Mouse (Mus musculus) adrenal gland, adult 8-10 months (tissue): ENCODE data around the gene Gm28048. TPM values are rescaled to one million over a fixed set of nuclear protein-coding genes. Genes with fewer than 3 reads are reported as not detected.

Experiments
- DNase-seq: peaks from one replicate; pipeline ENCODE4 v3.0.0; 2022
- total RNA-seq, 4 experiments: library from RNA; stranded (reverse); gene quantifications; 2 replicates each; pipeline ENCODE4 v1.2.4; 2022

The Gm28048 gene
- total RNA-seq, 4 experiments from 2014 or later = 44.3 to 72.0 (median 46.8) TPM

- no peak for DNase-seq
Measured at GRCm38 (mm10) chr11:22938983-22939382, 42.9 kb downstream of the Gm28048 start.

- DNase-seq = no peak
Measured at GRCm38 (mm10) chr11:22937716-22938316, 44.1 kb downstream of the Gm28048 start.

GRCm38 (mm10) chr11:22936446-22937125 lies 45.3 kb downstream of the Gm28048 start:
- DNase-seq = no peak

GRCm38 (mm10) chr11:22932167-22932566 lies 49.7 kb downstream of the Gm28048 start:
- DNase-seq = no peak

GRCm38 (mm10) chr11:22931320-22931905 lies 50.5 kb downstream of the Gm28048 start:
- no peak for DNase-seq

GRCm38 (mm10) chr11:22930129-22930528 lies 51.8 kb downstream of the Gm28048 start:
- DNase-seq = no peak

- DNase-seq = no peak
Measured at GRCm38 (mm10) chr11:22928586-22929169, 53.2 kb downstream of the Gm28048 start.

GRCm38 (mm10) chr11:22923606-22924005 lies 58.3 kb downstream of the Gm28048 start:
- DNase-seq = no peak

- DNase-seq = no peak
Measured at GRCm38 (mm10) chr11:22922546-22922945, 59.3 kb downstream of the Gm28048 start.

GRCm38 (mm10) chr11:22919336-22919735 lies 62.6 kb downstream of the Gm28048 start:
- DNase-seq = no peak

- DNase-seq = no peak
Measured at GRCm38 (mm10) chr11:22917786-22918185, 64.1 kb downstream of the Gm28048 start.

- DNase-seq = no peak
Measured at GRCm38 (mm10) chr11:22913744-22914143, 68.1 kb downstream of the Gm28048 start.

- no peak for DNase-seq
Measured at GRCm38 (mm10) chr11:22911831-22912230, 70.1 kb downstream of the Gm28048 start.

- no peak for DNase-seq
Measured at GRCm38 (mm10) chr11:22906453-22906865, 75.4 kb downstream of the Gm28048 start.

GRCm38 (mm10) chr11:22902923-22903322 lies 79.0 kb downstream of the Gm28048 start:
- no peak for DNase-seq

GRCm38 (mm10) chr11:22900041-22900440 lies 81.8 kb downstream of the Gm28048 start:
- DNase-seq = no peak

- DNase-seq = no peak
Measured at GRCm38 (mm10) chr11:22897642-22898041, 84.2 kb downstream of the Gm28048 start.

GRCm38 (mm10) chr11:22897127-22897526 lies 84.8 kb downstream of the Gm28048 start:
- DNase-seq = no peak

- no peak for DNase-seq
Measured at GRCm38 (mm10) chr11:22893075-22893474, 88.8 kb downstream of the Gm28048 start.

GRCm38 (mm10) chr11:22892466-22892865 lies 89.4 kb downstream of the Gm28048 start:
- DNase-seq = no peak

GRCm38 (mm10) chr11:22891876-22892275 lies 90.0 kb downstream of the Gm28048 start:
- peak; percentile 39 for DNase-seq

- DNase-seq = no peak
Measured at GRCm38 (mm10) chr11:22891242-22891641, 90.6 kb downstream of the Gm28048 start.

GRCm38 (mm10) chr11:22889224-22889623 lies 92.7 kb downstream of the Gm28048 start:
- no peak for DNase-seq
